Mouse (Mus musculus): ENCODE data around the gene Yeats4.

Yeats4 gene

GRCm38 (mm10) chr10:117202981-117203557, 21.2 kb downstream of the Yeats4 start:
- DNase-seq (ENCODE audit: low read depth) = no peak

GRCm38 (mm10) chr10:117199701-117200100, 24.6 kb downstream of the Yeats4 start:
- DNase-seq (ENCODE audit: low read depth) = no peak

- DNase-seq (ENCODE audit: low read depth) = no peak
Measured at GRCm38 (mm10) chr10:117196696-117197095, 27.6 kb downstream of the Yeats4 start.

- DNase-seq (ENCODE audit: low read depth) = no peak
Measured at GRCm38 (mm10) chr10:117195748-117196147, 28.6 kb downstream of the Yeats4 start.

- DNase-seq (ENCODE audit: low read depth) = no peak
Measured at GRCm38 (mm10) chr10:117195005-117195404, 29.3 kb downstream of the Yeats4 start.

GRCm38 (mm10) chr10:117193364-117193763, 30.9 kb downstream of the Yeats4 start:
- DNase-seq (ENCODE audit: low read depth) = no peak

- no peak for DNase-seq (ENCODE audit: low read depth)
Measured at GRCm38 (mm10) chr10:117185399-117186089, 38.8 kb downstream of the Yeats4 start.

- DNase-seq (ENCODE audit: low read depth) = no peak
Measured at GRCm38 (mm10) chr10:117181098-117181497, 43.2 kb downstream of the Yeats4 start.

- DNase-seq (ENCODE audit: low read depth) = no peak
Measured at GRCm38 (mm10) chr10:117174645-117175044, 49.7 kb downstream of the Yeats4 start.

GRCm38 (mm10) chr10:117173566-117174438, 50.5 kb downstream of the Yeats4 start:
- no peak for DNase-seq (ENCODE audit: low read depth)

- DNase-seq (ENCODE audit: low read depth) = no peak
Measured at GRCm38 (mm10) chr10:117173111-117173510, 51.2 kb downstream of the Yeats4 start.

- DNase-seq (ENCODE audit: low read depth) = no peak
Measured at GRCm38 (mm10) chr10:117172069-117172468, 52.2 kb downstream of the Yeats4 start.

GRCm38 (mm10) chr10:117166785-117167425, 57.4 kb downstream of the Yeats4 start:
- no peak for DNase-seq (ENCODE audit: low read depth)

Data from c-Kit-positive CD71-negative TER-119-negative erythroid progenitor cells, embryonic 14.5 days (primary cell).